Mouse (Mus musculus): Measurements from ENCODE around the gene Tcp10c. TPM values are rescaled to one million over a fixed set of nuclear protein-coding genes. Genes with fewer than 3 reads are reported as not detected.
"Not testable (repeated sequence)": the region's sequence is repeated elsewhere in the genome, so short reads cannot be mapped to it uniquely, and the experiment has no call there.

The Tcp10c gene
- polyA plus RNA-seq, 1 experiment, result 218 TPM

- H3K4me3 ChIP-seq (ENCODE audit: control insufficient read depth, low read depth, low read length); H3K36me3 ChIP-seq (ENCODE audit: control insufficient read depth, insufficient read depth, low read length); H3K27ac ChIP-seq (ENCODE audit: control insufficient read depth, insufficient read depth, low read depth, low read length); H3K4me1 ChIP-seq (ENCODE audit: control insufficient read depth, insufficient read depth, low read length); H3K27me3 ChIP-seq (ENCODE audit: control insufficient read depth, insufficient read depth, low read length): not testable (repeated sequence)
Measured at GRCm38 (mm10) chr17:13349563-13349962, 4.8 kb upstream of the Tcp10c start.

- not testable (repeated sequence) for H3K36me3 ChIP-seq (ENCODE audit: control insufficient read depth, insufficient read depth, low read length); H3K4me3 ChIP-seq (ENCODE audit: control insufficient read depth, low read depth, low read length); H3K27me3 ChIP-seq (ENCODE audit: control insufficient read depth, insufficient read depth, low read length); H3K4me1 ChIP-seq (ENCODE audit: control insufficient read depth, insufficient read depth, low read length); H3K27ac ChIP-seq (ENCODE audit: control insufficient read depth, insufficient read depth, low read depth, low read length)
Measured at GRCm38 (mm10) chr17:13353249-13353648, 1.1 kb upstream of the Tcp10c start.

- not testable (repeated sequence) for H3K4me1 ChIP-seq (ENCODE audit: control insufficient read depth, insufficient read depth, low read length); H3K36me3 ChIP-seq (ENCODE audit: control insufficient read depth, insufficient read depth, low read length); H3K27me3 ChIP-seq (ENCODE audit: control insufficient read depth, insufficient read depth, low read length); H3K27ac ChIP-seq (ENCODE audit: control insufficient read depth, insufficient read depth, low read depth, low read length); H3K4me3 ChIP-seq (ENCODE audit: control insufficient read depth, low read depth, low read length)
Measured at GRCm38 (mm10) chr17:13362489-13362888, 8.1 kb downstream of the Tcp10c start.

- H3K27ac ChIP-seq (ENCODE audit: control insufficient read depth, insufficient read depth, low read depth, low read length); H3K4me3 ChIP-seq (ENCODE audit: control insufficient read depth, low read depth, low read length); H3K27me3 ChIP-seq (ENCODE audit: control insufficient read depth, insufficient read depth, low read length); H3K4me1 ChIP-seq (ENCODE audit: control insufficient read depth, insufficient read depth, low read length); H3K36me3 ChIP-seq (ENCODE audit: control insufficient read depth, insufficient read depth, low read length): not testable (repeated sequence)
Measured at GRCm38 (mm10) chr17:13363773-13364172, 9.4 kb downstream of the Tcp10c start.

- not testable (repeated sequence) for H3K36me3 ChIP-seq (ENCODE audit: control insufficient read depth, insufficient read depth, low read length); H3K27ac ChIP-seq (ENCODE audit: control insufficient read depth, insufficient read depth, low read depth, low read length); H3K27me3 ChIP-seq (ENCODE audit: control insufficient read depth, insufficient read depth, low read length); H3K4me3 ChIP-seq (ENCODE audit: control insufficient read depth, low read depth, low read length); H3K4me1 ChIP-seq (ENCODE audit: control insufficient read depth, insufficient read depth, low read length)
Measured at GRCm38 (mm10) chr17:13364196-13364595, 9.8 kb downstream of the Tcp10c start.

- H3K27me3 ChIP-seq (ENCODE audit: control insufficient read depth, insufficient read depth, low read length); H3K27ac ChIP-seq (ENCODE audit: control insufficient read depth, insufficient read depth, low read depth, low read length); H3K36me3 ChIP-seq (ENCODE audit: control insufficient read depth, insufficient read depth, low read length); H3K4me1 ChIP-seq (ENCODE audit: control insufficient read depth, insufficient read depth, low read length); H3K4me3 ChIP-seq (ENCODE audit: control insufficient read depth, low read depth, low read length): not testable (repeated sequence)
Measured at GRCm38 (mm10) chr17:13367181-13367580, 12.8 kb downstream of the Tcp10c start.

- not testable (repeated sequence) for H3K4me3 ChIP-seq (ENCODE audit: control insufficient read depth, low read depth, low read length); H3K27ac ChIP-seq (ENCODE audit: control insufficient read depth, insufficient read depth, low read depth, low read length); H3K36me3 ChIP-seq (ENCODE audit: control insufficient read depth, insufficient read depth, low read length); H3K27me3 ChIP-seq (ENCODE audit: control insufficient read depth, insufficient read depth, low read length); H3K4me1 ChIP-seq (ENCODE audit: control insufficient read depth, insufficient read depth, low read length)
Measured at GRCm38 (mm10) chr17:13368658-13369057, 14.3 kb downstream of the Tcp10c start.

- H3K36me3 ChIP-seq (ENCODE audit: control insufficient read depth, insufficient read depth, low read length); H3K4me1 ChIP-seq (ENCODE audit: control insufficient read depth, insufficient read depth, low read length); H3K4me3 ChIP-seq (ENCODE audit: control insufficient read depth, low read depth, low read length); H3K27ac ChIP-seq (ENCODE audit: control insufficient read depth, insufficient read depth, low read depth, low read length); H3K27me3 ChIP-seq (ENCODE audit: control insufficient read depth, insufficient read depth, low read length): not testable (repeated sequence)
Measured at GRCm38 (mm10) chr17:13370746-13371145, 16.4 kb downstream of the Tcp10c start.

- H3K4me1 ChIP-seq (ENCODE audit: control insufficient read depth, insufficient read depth, low read length); H3K4me3 ChIP-seq (ENCODE audit: control insufficient read depth, low read depth, low read length); H3K27me3 ChIP-seq (ENCODE audit: control insufficient read depth, insufficient read depth, low read length); H3K27ac ChIP-seq (ENCODE audit: control insufficient read depth, insufficient read depth, low read depth, low read length); H3K36me3 ChIP-seq (ENCODE audit: control insufficient read depth, insufficient read depth, low read length): not testable (repeated sequence)
Measured at GRCm38 (mm10) chr17:13378341-13378740, 24.0 kb downstream of the Tcp10c start.

- H3K36me3 ChIP-seq (ENCODE audit: control insufficient read depth, insufficient read depth, low read length); H3K4me1 ChIP-seq (ENCODE audit: control insufficient read depth, insufficient read depth, low read length); H3K27me3 ChIP-seq (ENCODE audit: control insufficient read depth, insufficient read depth, low read length); H3K4me3 ChIP-seq (ENCODE audit: control insufficient read depth, low read depth, low read length); H3K27ac ChIP-seq (ENCODE audit: control insufficient read depth, insufficient read depth, low read depth, low read length): not testable (repeated sequence)
Measured at GRCm38 (mm10) chr17:13379951-13380615, 25.7 kb downstream of the Tcp10c start.

- not testable (repeated sequence) for H3K36me3 ChIP-seq (ENCODE audit: control insufficient read depth, insufficient read depth, low read length); H3K4me3 ChIP-seq (ENCODE audit: control insufficient read depth, low read depth, low read length); H3K27ac ChIP-seq (ENCODE audit: control insufficient read depth, insufficient read depth, low read depth, low read length); H3K4me1 ChIP-seq (ENCODE audit: control insufficient read depth, insufficient read depth, low read length); H3K27me3 ChIP-seq (ENCODE audit: control insufficient read depth, insufficient read depth, low read length)
Measured at GRCm38 (mm10) chr17:13381286-13381685, 26.9 kb downstream of the Tcp10c start.

GRCm38 (mm10) chr17:13391020-13391419, 36.6 kb downstream of the Tcp10c start:
- not testable (repeated sequence) for H3K27ac ChIP-seq (ENCODE audit: control insufficient read depth, insufficient read depth, low read depth, low read length)

More at GRCm38 (mm10) chr17:13391020-13391419, 36.6 kb downstream of the Tcp10c start:
- H3K4me1 ChIP-seq (ENCODE audit: control insufficient read depth, insufficient read depth, low read length); H3K36me3 ChIP-seq (ENCODE audit: control insufficient read depth, insufficient read depth, low read length); H3K4me3 ChIP-seq (ENCODE audit: control insufficient read depth, low read depth, low read length); H3K27me3 ChIP-seq (ENCODE audit: control insufficient read depth, insufficient read depth, low read length): not testable (repeated sequence)
